Mouse (Mus musculus): ENCODE measurements around the gene Polr3e.

Polr3e gene

GRCm38 (mm10) chr7:120980041-120980440, 62.5 kb downstream of the Polr3e start:
- no peak for DNase-seq (ENCODE audit: low spot score)

DNA sequence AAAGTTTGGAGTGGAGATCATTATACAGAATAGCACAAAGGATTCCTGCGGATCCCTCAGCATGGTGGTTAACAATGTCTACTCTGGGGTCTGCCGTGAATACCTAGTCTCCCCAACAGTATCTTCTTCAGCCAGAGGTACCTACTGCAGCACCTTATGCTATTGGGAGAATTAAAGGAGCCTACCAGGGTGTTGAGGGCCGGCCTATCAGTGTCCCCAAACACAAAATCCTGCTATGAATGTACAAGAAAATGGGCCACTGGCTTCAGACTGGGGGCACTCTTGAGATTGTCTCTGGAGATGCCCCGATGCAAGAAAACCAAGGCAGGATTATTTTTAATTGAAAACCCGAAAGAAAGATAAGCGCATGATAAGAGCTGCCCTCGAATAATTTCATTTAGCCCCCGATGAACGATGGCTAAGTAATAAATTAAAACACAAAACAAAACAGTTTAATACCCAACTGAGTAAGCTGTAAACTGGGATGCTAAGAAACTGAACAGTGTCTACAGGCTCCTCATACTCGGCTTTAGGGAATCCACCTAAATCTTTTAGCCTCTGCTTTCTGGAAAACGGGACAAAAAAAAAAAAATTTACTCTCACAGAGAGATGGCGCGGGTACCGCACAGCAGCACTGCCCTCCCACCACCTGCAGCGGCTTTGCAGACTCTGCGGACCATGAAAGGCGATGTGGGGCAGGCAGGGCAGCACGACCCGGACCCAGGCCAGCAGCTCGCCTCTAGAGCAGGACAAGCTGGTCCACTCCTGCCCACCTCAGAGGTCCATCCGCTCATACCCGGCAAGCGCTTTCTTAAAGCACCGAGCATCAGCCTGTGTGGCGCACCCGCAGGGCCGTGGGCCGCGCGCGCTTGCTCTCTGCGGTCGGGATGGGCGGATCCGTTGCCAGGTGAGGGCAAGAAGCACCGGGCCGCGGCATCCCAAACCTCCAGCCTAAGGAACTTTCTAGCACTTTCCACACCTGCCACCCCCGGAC, 63.7 kb downstream of the Polr3e start:
- DNase-seq (ENCODE audit: low spot score), result peak; percentile 52

GRCm38 (mm10) chr7:120982200-120982841, 64.8 kb downstream of the Polr3e start, which contains the start of the genes Cdr2 and Mfsd13b:
Gene Cdr2, minus strand, starts transcription at chr7:120982312.
Gene Mfsd13b, plus strand, starts transcription at chr7:120982509.
- peak; percentile 94 for DNase-seq (ENCODE audit: low spot score)

- DNase-seq (ENCODE audit: low spot score), result no peak
These were observed 65.4 kb downstream of the Polr3e start for GRCm38 (mm10) chr7:120982968-120983367.

DNA sequence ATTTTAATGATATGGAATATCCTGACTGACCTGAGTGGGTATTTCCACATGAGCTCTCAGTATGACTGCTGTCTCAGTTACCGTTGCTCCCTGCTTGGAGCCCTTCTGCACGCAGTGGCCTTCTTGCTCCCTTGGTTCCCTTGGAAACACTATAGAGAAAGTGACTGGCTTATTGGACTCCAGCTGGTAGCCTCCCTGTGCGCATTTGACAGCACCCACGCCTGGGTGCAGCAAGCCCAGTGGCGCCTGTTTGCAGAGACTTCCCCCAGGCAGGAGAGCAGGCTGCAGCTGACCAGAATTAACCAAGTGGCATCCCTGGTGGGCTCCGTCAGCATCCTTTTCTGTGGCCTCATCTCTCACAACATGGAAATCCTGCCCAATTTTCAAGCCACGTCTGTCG, 73.6 kb downstream of the Polr3e start:
- DNase-seq (ENCODE audit: low spot score), result no peak

Measured in urinary bladder, postnatal 14 days (tissue).